Mouse (Mus musculus): ENCODE results near the gene Rptor. TPM values are rescaled to one million over a fixed set of nuclear protein-coding genes. Genes with fewer than 3 reads are reported as not detected.

Rptor gene
- polyA plus RNA-seq, 1 experiment from 2014 or later = 19.2 TPM

DNA sequence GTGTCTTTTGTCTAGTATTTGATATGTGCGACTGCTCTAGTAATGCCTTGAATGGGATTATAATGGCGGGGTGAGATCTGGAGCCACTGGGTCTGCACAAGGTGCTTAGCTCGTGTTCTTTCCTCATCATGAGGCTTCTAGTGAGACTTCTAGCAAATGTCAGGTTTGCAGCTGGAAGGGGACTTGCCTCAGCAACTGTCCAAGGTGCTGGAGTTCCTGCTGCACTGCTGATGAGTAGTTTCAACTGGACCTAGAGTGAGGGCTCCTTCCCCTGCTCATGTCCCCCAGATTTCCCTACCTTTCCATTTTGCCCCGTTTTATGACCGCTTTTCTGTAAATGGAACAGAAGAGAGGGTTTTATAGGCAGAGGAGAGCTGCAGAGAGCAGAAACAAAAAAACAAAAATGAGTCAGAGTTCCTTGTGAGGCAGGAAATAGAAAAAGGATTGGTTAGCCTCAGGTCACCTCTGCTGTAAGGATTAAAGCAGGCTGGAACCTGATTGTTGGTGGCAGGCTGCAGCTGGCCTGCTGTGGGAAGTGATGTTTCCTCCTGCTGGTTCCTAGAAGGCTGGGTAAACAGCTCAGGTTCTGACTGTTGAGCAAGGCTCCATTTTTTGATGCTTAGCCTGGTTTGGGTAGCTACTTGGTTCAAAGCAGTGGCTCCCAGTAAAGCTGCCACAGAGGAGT, 172.5 kb downstream of the Rptor start:
- no peak overlapping the region for H3K4me2 ChIP-seq (ENCODE audit: low read depth, low read length, severe bottlenecking)
- H3K36me3 ChIP-seq (ENCODE audit: control insufficient read depth, insufficient read depth, low read length) = no peaks in the 10 kb centered on the region
- peaks cover 10% of the 10 kb centered on the region; the same call in 1 of the 2 replicates for H3K9me3 ChIP-seq (ENCODE audit: control insufficient read depth, low read length)
- no peaks in the 10 kb centered on the region for H3K4me1 ChIP-seq (replicated peaks; ENCODE audit: control insufficient read depth, insufficient read depth, low read length)
- DNase-seq (ENCODE audit: low spot score) = no peak
- no peak overlapping the region for H3K27ac ChIP-seq (ENCODE audit: low read depth, low read length)
- ATAC-seq (replicated peaks; ENCODE audit: low FRiP score) = no peak
- H3K9ac ChIP-seq (ENCODE audit: low read length) = no peak overlapping the region
- H3K27me3 ChIP-seq (ENCODE audit: control insufficient read depth, insufficient read depth, low read length) = no peaks in the 10 kb centered on the region
- no peak overlapping the region for H3K4me3 ChIP-seq (ENCODE audit: low read depth, low read length)
- WGBS = 84% methylated on average over 5 of the region's 5 CpGs

DNA sequence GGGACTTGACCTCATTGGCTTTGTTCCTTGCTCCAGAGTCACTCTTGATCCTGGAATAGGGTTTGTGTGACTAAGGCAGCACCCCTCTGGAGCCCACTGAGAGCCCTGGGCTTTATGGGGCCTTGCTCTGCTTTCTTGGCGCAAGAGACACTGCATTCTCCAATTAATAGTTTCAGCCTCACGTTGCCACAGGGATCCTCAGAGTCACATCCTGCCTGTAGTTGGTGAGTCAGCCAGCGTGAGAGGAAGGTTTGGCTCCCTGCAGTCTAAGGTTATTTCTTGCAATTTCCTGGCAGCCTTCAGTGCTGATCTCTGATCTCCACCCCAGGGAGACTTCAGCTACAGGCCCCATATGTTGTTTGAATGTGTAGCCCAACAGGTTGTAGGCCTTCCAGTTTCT, 174.5 kb downstream of the Rptor start:
- H3K4me3 ChIP-seq (ENCODE audit: low read depth, low read length) = no peak overlapping the region
- no peaks in the 10 kb centered on the region for H3K27me3 ChIP-seq (ENCODE audit: control insufficient read depth, insufficient read depth, low read length)
- no peak overlapping the region for H3K4me2 ChIP-seq (ENCODE audit: low read depth, low read length, severe bottlenecking)
- 79% methylated on average over 3 of the region's 3 CpGs for WGBS
- no peak for DNase-seq (ENCODE audit: low spot score)
- H3K27ac ChIP-seq (ENCODE audit: low read depth, low read length) = no peak overlapping the region
- no peak for ATAC-seq (replicated peaks; ENCODE audit: low FRiP score)
- H3K4me1 ChIP-seq (replicated peaks; ENCODE audit: control insufficient read depth, insufficient read depth, low read length) = no peaks in the 10 kb centered on the region
- H3K9ac ChIP-seq (ENCODE audit: low read length) = no peak overlapping the region
- no peaks in the 10 kb centered on the region for H3K36me3 ChIP-seq (ENCODE audit: control insufficient read depth, insufficient read depth, low read length)
- H3K9me3 ChIP-seq (ENCODE audit: control insufficient read depth, low read length) = peaks cover 10% of the 10 kb centered on the region; the same call in 1 of the 2 replicates

DNA sequence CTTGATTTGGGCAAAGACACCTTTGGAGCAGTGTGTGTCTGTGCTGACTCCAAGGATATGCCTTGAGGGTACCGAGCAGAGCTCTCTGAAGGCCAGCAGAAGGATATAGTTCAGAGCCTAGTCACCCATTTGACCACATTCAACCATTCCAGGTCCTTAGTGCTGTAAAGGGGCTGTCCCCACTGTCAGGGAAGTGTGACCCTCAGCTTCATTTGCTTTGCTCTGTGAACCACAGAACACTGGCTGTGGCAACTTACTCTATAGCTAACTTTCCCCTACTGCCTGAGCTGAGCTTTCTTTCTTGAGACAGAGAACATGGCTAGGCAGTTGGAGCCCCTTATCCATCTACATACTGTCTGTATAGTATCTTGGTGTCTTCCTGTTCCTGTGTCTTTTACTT, 175.2 kb downstream of the Rptor start:
- no peak overlapping the region for H3K4me3 ChIP-seq (ENCODE audit: low read depth, low read length)
- H3K27ac ChIP-seq (ENCODE audit: low read depth, low read length) = no peak overlapping the region
- H3K27me3 ChIP-seq (ENCODE audit: control insufficient read depth, insufficient read depth, low read length) = no peaks in the 10 kb centered on the region
- peaks cover 10% of the 10 kb centered on the region; the same call in 1 of the 2 replicates for H3K9me3 ChIP-seq (ENCODE audit: control insufficient read depth, low read length)
- no peaks in the 10 kb centered on the region for H3K36me3 ChIP-seq (ENCODE audit: control insufficient read depth, insufficient read depth, low read length)
- H3K9ac ChIP-seq (ENCODE audit: low read length) = no peak overlapping the region
- WGBS = 88% methylated on average over 1 of the region's 1 CpGs
- ATAC-seq (replicated peaks; ENCODE audit: low FRiP score) = no peak
- H3K4me1 ChIP-seq (replicated peaks; ENCODE audit: control insufficient read depth, insufficient read depth, low read length) = no peaks in the 10 kb centered on the region
- no peak overlapping the region for H3K4me2 ChIP-seq (ENCODE audit: low read depth, low read length, severe bottlenecking)
- DNase-seq (ENCODE audit: low spot score) = no peak

DNA sequence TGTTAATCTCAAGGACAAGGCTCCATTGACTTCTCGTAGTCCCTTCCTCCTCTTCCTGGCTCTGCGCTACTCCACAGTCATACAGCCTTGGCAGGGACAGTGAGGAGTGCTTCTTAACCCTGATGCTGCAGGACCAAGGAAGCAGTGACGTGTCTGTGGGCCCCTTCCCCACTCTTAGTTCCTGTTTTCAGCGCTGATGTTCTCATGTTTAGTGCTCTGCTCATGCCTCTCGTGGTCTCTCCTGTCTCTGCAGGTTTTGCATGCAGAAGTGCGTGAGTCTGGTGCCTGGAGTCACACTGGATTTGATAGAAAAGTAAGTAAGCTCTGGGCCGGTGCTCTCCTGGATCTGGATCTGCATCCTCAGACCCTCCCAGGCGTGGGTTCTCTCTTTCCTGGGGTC, 177.6 kb downstream of the Rptor start:
- H3K36me3 ChIP-seq (ENCODE audit: control insufficient read depth, insufficient read depth, low read length) = no peaks in the 10 kb centered on the region
- ATAC-seq (replicated peaks; ENCODE audit: low FRiP score) (no peak), DNase-seq (ENCODE audit: low spot score) (no peak)
- peaks cover 9% of the 10 kb centered on the region; the same call in 1 of the 2 replicates for H3K9me3 ChIP-seq (ENCODE audit: control insufficient read depth, low read length)
- WGBS = 85% methylated on average over 8 of the region's 8 CpGs
- H3K27me3 ChIP-seq (ENCODE audit: control insufficient read depth, insufficient read depth, low read length) = no peaks in the 10 kb centered on the region
- H3K27ac ChIP-seq (ENCODE audit: low read depth, low read length) = no peak overlapping the region
- H3K4me1 ChIP-seq (replicated peaks; ENCODE audit: control insufficient read depth, insufficient read depth, low read length) = no peaks in the 10 kb centered on the region
- no peak overlapping the region for H3K9ac ChIP-seq (ENCODE audit: low read length)
- H3K4me3 ChIP-seq (ENCODE audit: low read depth, low read length) = no peak overlapping the region
- H3K4me2 ChIP-seq (ENCODE audit: low read depth, low read length, severe bottlenecking) = no peak overlapping the region

DNA sequence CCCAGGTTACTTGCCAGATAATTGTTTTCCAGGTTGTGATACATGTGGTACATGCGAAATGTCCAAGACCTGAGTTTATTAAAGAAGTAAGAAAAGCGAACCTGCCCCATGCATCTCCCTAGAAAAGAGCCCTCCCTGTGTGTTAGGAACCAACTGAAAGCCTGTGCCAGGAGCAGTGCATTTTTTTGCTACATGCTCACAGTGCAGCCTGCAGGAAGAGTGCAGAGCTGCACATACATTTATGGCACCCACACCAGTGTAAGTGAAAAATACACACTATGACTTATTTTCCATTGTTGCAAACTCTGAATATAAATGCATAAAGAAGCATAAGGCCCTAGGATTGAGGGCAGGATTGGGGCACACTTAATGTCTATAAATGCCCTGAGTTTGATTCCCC, 178.5 kb downstream of the Rptor start:
- 95% methylated on average over 2 of the region's 2 CpGs for WGBS
- Histone ChIP-seq H3K4me3 (ENCODE audit: low read depth, low read length) (no peak overlapping the region), H3K9me3 (ENCODE audit: control insufficient read depth, low read length) (0 out of 2 replicates have a peak, but pooled peaks cover 1% of the 10 kb centered on the region), H3K27ac (ENCODE audit: low read depth, low read length) (no peak overlapping the region), H3K27me3 (ENCODE audit: control insufficient read depth, insufficient read depth, low read length) (no peaks in the 10 kb centered on the region), H3K4me2 (ENCODE audit: low read depth, low read length, severe bottlenecking) (no peak overlapping the region), H3K9ac (ENCODE audit: low read length) (no peak overlapping the region), H3K4me1 (replicated peaks; ENCODE audit: control insufficient read depth, insufficient read depth, low read length) (no peaks in the 10 kb centered on the region), H3K36me3 (ENCODE audit: control insufficient read depth, insufficient read depth, low read length) (no peaks in the 10 kb centered on the region)
- no peak for DNase-seq (ENCODE audit: low spot score)
- ATAC-seq (replicated peaks; ENCODE audit: low FRiP score) = no peak

DNA sequence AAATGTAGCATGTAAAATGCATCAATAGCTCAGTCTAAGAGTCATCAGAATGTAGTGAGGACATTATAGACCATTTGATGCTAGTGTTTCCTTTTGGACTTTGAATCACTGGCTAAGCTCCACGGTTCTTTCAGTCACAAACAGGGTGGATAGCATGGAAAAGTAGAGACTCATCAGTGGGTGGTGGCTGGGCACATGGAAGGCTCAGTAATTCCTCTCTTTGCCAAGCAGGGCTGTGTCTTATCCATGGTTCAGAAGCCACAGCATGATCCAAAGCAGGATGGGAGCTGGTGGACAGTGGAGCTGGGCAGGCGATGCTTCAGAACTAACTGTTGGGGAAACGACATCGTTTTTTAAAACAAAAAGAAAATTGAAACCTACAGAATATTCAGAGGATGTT, 179.0 kb downstream of the Rptor start:
- no peaks in the 10 kb centered on the region for H3K9me3 ChIP-seq (ENCODE audit: control insufficient read depth, low read length)
- H3K27ac ChIP-seq (ENCODE audit: low read depth, low read length) = no peak overlapping the region
- WGBS = 95% methylated on average over 4 of the region's 4 CpGs
- no peaks in the 10 kb centered on the region for H3K27me3 ChIP-seq (ENCODE audit: control insufficient read depth, insufficient read depth, low read length)
- H3K9ac ChIP-seq (ENCODE audit: low read length) = no peak overlapping the region
- no peak overlapping the region for H3K4me3 ChIP-seq (ENCODE audit: low read depth, low read length)
- no peaks in the 10 kb centered on the region; the same call in 1 of the 2 replicates for H3K36me3 ChIP-seq (ENCODE audit: control insufficient read depth, insufficient read depth, low read length)
- DNase-seq (ENCODE audit: low spot score) (no peak), ATAC-seq (replicated peaks; ENCODE audit: low FRiP score) (no peak)
- H3K4me1 ChIP-seq (replicated peaks; ENCODE audit: control insufficient read depth, insufficient read depth, low read length) = no peaks in the 10 kb centered on the region
- H3K4me2 ChIP-seq (ENCODE audit: low read depth, low read length, severe bottlenecking) = no peak overlapping the region

DNA sequence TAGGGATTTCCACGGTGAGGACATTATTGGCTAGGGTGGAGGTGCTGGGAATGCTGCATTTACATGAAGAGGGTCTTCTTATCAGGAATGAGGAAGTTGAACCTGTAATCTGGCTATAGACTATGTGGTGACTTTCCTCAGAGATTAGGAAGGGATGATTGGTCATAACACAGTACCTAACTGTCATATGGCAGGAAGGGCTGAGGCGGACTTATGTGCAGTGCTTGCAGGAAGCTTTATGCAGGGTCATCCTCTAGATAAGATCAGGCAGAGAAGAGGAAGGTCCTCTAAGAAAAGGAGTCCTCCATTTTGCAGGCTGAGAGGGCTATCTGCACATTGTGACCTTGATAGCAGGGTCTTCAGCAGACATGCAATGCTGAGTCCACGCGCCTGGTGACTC, 180.9 kb downstream of the Rptor start:
- no peak overlapping the region for H3K27ac ChIP-seq (ENCODE audit: low read depth, low read length)
- ATAC-seq (replicated peaks; ENCODE audit: low FRiP score) = no peak

DNA sequence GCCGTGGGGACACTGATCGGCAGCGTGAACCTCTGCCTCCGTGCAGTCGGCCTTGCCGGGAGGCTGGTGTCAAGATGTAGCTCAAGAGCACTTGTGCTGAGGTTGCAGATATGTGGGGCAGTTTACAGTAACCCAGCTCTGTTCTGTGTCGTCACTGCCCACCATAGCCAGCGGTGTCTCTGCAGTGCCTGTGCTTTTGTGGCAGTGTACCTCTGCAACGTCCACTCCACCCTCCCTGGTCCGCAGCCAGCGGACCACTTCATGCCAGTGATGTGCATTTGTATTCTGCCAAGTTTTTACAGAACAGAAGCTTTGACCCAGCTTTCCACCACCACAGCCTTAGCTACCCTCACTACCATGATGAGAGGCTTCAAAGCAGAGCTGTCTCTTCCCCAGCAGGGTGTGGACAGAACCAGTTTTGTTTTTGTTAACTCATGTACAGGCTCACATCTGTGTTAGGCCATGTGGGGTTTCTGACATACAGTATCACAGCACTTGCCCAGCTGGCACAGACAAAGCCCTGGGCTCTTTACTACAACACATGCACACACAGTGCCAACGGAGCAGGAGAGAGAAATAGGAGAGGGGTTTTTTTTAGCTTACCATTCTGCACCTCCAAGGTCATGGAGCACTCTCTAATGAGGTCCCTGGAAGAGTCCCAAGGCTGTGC, 182.1 kb downstream of the Rptor start:
- no peaks in the 10 kb centered on the region for H3K27me3 ChIP-seq (ENCODE audit: control insufficient read depth, insufficient read depth, low read length)
- no peaks in the 10 kb centered on the region for H3K4me1 ChIP-seq (replicated peaks; ENCODE audit: control insufficient read depth, insufficient read depth, low read length)
- no peak overlapping the region for H3K4me3 ChIP-seq (ENCODE audit: low read depth, low read length)
- ATAC-seq (replicated peaks; ENCODE audit: low FRiP score) = no peak
- H3K9ac ChIP-seq (ENCODE audit: low read length) = no peak overlapping the region
- no peak overlapping the region for H3K4me2 ChIP-seq (ENCODE audit: low read depth, low read length, severe bottlenecking)
- no peak for DNase-seq (ENCODE audit: low spot score)
- no peak overlapping the region for H3K27ac ChIP-seq (ENCODE audit: low read depth, low read length)
- 91% methylated on average over 12 of the region's 12 CpGs for WGBS
- no peaks in the 10 kb centered on the region for H3K9me3 ChIP-seq (ENCODE audit: control insufficient read depth, low read length)
- no peaks in the 10 kb centered on the region; the same call in 1 of the 2 replicates for H3K36me3 ChIP-seq (ENCODE audit: control insufficient read depth, insufficient read depth, low read length)

More for the DNA sequence above, 180.9 kb downstream of the Rptor start:
- Histone ChIP-seq H3K36me3 (ENCODE audit: control insufficient read depth, insufficient read depth, low read length) (no peaks in the 10 kb centered on the region; the same call in 1 of the 2 replicates), H3K4me1 (replicated peaks; ENCODE audit: control insufficient read depth, insufficient read depth, low read length) (no peaks in the 10 kb centered on the region), H3K27me3 (ENCODE audit: control insufficient read depth, insufficient read depth, low read length) (no peaks in the 10 kb centered on the region), H3K9ac (ENCODE audit: low read length) (no peak overlapping the region), H3K4me3 (ENCODE audit: low read depth, low read length) (no peak overlapping the region), H3K9me3 (ENCODE audit: control insufficient read depth, low read length) (no peaks in the 10 kb centered on the region), H3K4me2 (ENCODE audit: low read depth, low read length, severe bottlenecking) (no peak overlapping the region)
- WGBS = 93% methylated on average over 4 of the region's 4 CpGs
- no peak for DNase-seq (ENCODE audit: low spot score)

Measured in forebrain, embryonic 11.5 days (tissue).